Mouse (Mus musculus): Measurements from ENCODE around the gene 4933411K16Rik. TPM values are rescaled to one million over a fixed set of nuclear protein-coding genes. Genes with fewer than 3 reads are reported as not detected.

4933411K16Rik gene
- under 1 TPM; 0.24 to 0.37 TPM for total RNA-seq (2021)

- no peak for DNase-seq
- intact Hi-C loops (cut with DNase I): no loop called here
Measured at GRCm38 (mm10) chr19:42051948-42052347, at the start of gene 4933411K16Rik. 4933411K16Rik (plus strand) TSS chr19:42052248.

- intact Hi-C loops (cut with DNase I): no loop called here
- peak in 1 of 2 experiments; percentile 22 for DNase-seq
Measured at GRCm38 (mm10) chr19:42004258-42004657, 47.8 kb upstream of the 4933411K16Rik start.

- intact Hi-C loops (cut with DNase I): no loop called here
- DNase-seq: peak in 1 of 2 experiments; percentile 50
Measured at GRCm38 (mm10) chr19:42005616-42006015, 46.4 kb upstream of the 4933411K16Rik start.

- intact Hi-C loops (cut with DNase I): no loop called here
Measured at GRCm38 (mm10) chr19:42006568-42006967, 45.5 kb upstream of the 4933411K16Rik start.

GRCm38 (mm10) chr19:42008586-42008985, 43.5 kb upstream of the 4933411K16Rik start:
- DNase-seq: peak in 1 of 2 experiments; percentile 15
- intact Hi-C loops (cut with DNase I): no loop called here

More at GRCm38 (mm10) chr19:42006568-42006967, 45.5 kb upstream of the 4933411K16Rik start:
- no peak for DNase-seq

- intact Hi-C loops (cut with DNase I): no loop called here
- peak in 1 of 2 experiments; percentile 13 for DNase-seq
Measured at GRCm38 (mm10) chr19:42009067-42009466, 43.0 kb upstream of the 4933411K16Rik start.

GRCm38 (mm10) chr19:42010436-42010835, 41.6 kb upstream of the 4933411K16Rik start:
- intact Hi-C loops (cut with DNase I): no loop called here
- DNase-seq: peak in 1 of 2 experiments; percentile 7

GRCm38 (mm10) chr19:42011123-42011522, 40.9 kb upstream of the 4933411K16Rik start:
- intact Hi-C loops (cut with DNase I): no loop called here

GRCm38 (mm10) chr19:42014231-42014825, 37.7 kb upstream of the 4933411K16Rik start:
- no peak for DNase-seq
- intact Hi-C loops (cut with DNase I): no loop called here

More at GRCm38 (mm10) chr19:42011123-42011522, 40.9 kb upstream of the 4933411K16Rik start:
- DNase-seq: no peak

- intact Hi-C loops (cut with DNase I): no loop called here
- no peak for DNase-seq
Measured at GRCm38 (mm10) chr19:42015001-42015400, 37.0 kb upstream of the 4933411K16Rik start.

GRCm38 (mm10) chr19:42016251-42016650, 35.8 kb upstream of the 4933411K16Rik start:
- intact Hi-C loops (cut with DNase I): no loop called here
- no peak for DNase-seq

GRCm38 (mm10) chr19:42016840-42017239, 35.2 kb upstream of the 4933411K16Rik start:
- DNase-seq: peak; percentile 67 to 72
- intact Hi-C loops (cut with DNase I): no loop called here

GRCm38 (mm10) chr19:42017399-42018247, 34.4 kb upstream of the 4933411K16Rik start:
- peak; percentile 84 to 86 for DNase-seq
- intact Hi-C loops (cut with DNase I): no loop called here

- DNase-seq: no peak
- intact Hi-C loops (cut with DNase I): no loop called here
Measured at GRCm38 (mm10) chr19:42019011-42019522, 33.0 kb upstream of the 4933411K16Rik start.

GRCm38 (mm10) chr19:42021681-42022541, 30.1 kb upstream of the 4933411K16Rik start:
- intact Hi-C loops (cut with DNase I): loop anchor here (1.0 kb wide), 1 partner anchor 42 kb away; no protein-coding TSS in a partner anchor
- DNase-seq: peak in 1 of 2 experiments; percentile 56

GRCm38 (mm10) chr19:42022542-42022848, 29.6 kb upstream of the 4933411K16Rik start:
- intact Hi-C loops (cut with DNase I): no loop called here
- peak in 1 of 2 experiments; percentile 28 for DNase-seq

- peak; percentile 90 to 91 for DNase-seq
- intact Hi-C loops (cut with DNase I): loop anchor here (2.0 to 5.0 kb wide), 4 partner anchors 43 to 127 kb away; partner anchors contain the start of gene Pgam1
Measured at GRCm38 (mm10) chr19:42026158-42026557, 25.9 kb upstream of the 4933411K16Rik start.

GRCm38 (mm10) chr19:42031112-42031511, 20.9 kb upstream of the 4933411K16Rik start:
- DNase-seq: no peak
- intact Hi-C loops (cut with DNase I): no loop called here

- DNase-seq: no peak
- intact Hi-C loops (cut with DNase I): no loop called here
Measured at GRCm38 (mm10) chr19:42033611-42034010, 18.4 kb upstream of the 4933411K16Rik start.

- DNase-seq: peak in 1 of 2 experiments; percentile 29
- intact Hi-C loops (cut with DNase I): no loop called here
Measured at GRCm38 (mm10) chr19:42034146-42034775, 17.8 kb upstream of the 4933411K16Rik start.
